Mouse (Mus musculus) lung, embryonic 14.5 days (tissue): Measurements from ENCODE around the gene Mrpl33. TPM values are rescaled to one million over a fixed set of nuclear protein-coding genes. Genes with fewer than 3 reads are reported as not detected.

Experiments used
- ATAC-seq: fragments of 200-750 bp; cut with Nextera tagmentation; 2 replicates; pipeline ENCODE4 v1.8.0; 2017; ENCODE audit warnings: mild to moderate bottlenecking, moderate TSS enrichment, moderate library complexity; ENCODE audit not compliant: insufficient read depth
- DNase-seq: peaks from one replicate; pipeline ENCODE4 v3.0.0-alpha.2; 2015
- H3K27ac ChIP-seq: fragments of 300-500 bp; sonication (generic); 2 replicates; pipeline ENCODE4 v1.5.1; 2014; ENCODE audit warnings: low read depth, mild to moderate bottlenecking, moderate library complexity
- H3K27me3 ChIP-seq: fragments of 300-500 bp; sonication (generic); 2 replicates; pipeline ENCODE4 v1.6.1; 2014; ENCODE audit warnings: low read length, control low read depth; ENCODE audit not compliant: insufficient read depth
- H3K36me3 ChIP-seq: fragments of 300-500 bp; sonication (generic); 2 replicates; pipeline ENCODE4 v1.6.1; 2014; ENCODE audit warnings: control low read depth; ENCODE audit not compliant: insufficient read depth
- H3K4me1 ChIP-seq: fragments of 300-500 bp; sonication (generic); 2 replicates; pipeline ENCODE4 v1.6.1; 2014; ENCODE audit warnings: antibody characterized with exemption, control low read depth; ENCODE audit not compliant: insufficient read depth
- H3K4me2 ChIP-seq: fragments of 300-500 bp; sonication (generic); 2 replicates; pipeline ENCODE4 v1.6.1; 2014; ENCODE audit warnings: mild to moderate bottlenecking
- H3K4me3 ChIP-seq: fragments of 300-500 bp; sonication (generic); 2 replicates; pipeline ENCODE4 v1.5.1; 2014; ENCODE audit warnings: low read depth, low read length
- H3K9ac ChIP-seq: fragments of 300-500 bp; sonication (generic); 2 replicates; pipeline ENCODE4 v1.6.1; 2014
- H3K9me3 ChIP-seq: fragments of 300-500 bp; sonication (generic); 2 replicates; pipeline ENCODE4 v1.6.1; 2016; ENCODE audit warnings: low read depth, low read length, control low read depth
- CTCF ChIP-seq: IDR thresholded peaks from 2 replicates; pipeline ENCODE4 v1.5.1; 2016; ENCODE audit warnings: antibody characterized with exemption, low read depth
- WGBS: fragments of 180-500 bp; shearing (Covaris S2); extraction: QIAGEN DNeasy Blood & Tissue Kit; methylation state at CpG from one replicate; pipeline ENCODE4 v1.1.7; 2014; 5-methylcytosine and 5-hydroxymethylcytosine counted together
- polyA plus RNA-seq: library from polyadenylated mRNA; unstranded; fragments of >200 nt; fragmentation: Nextera tagmentation; extraction: Ambion mirVana; gene quantifications from 2 replicates; pipeline ENCODE4 v1.2.1, GENCODE M21; 2014

The Mrpl33 gene
- polyA plus RNA-seq, 1 experiment from 2014 or later: 272 TPM

GRCm38 (mm10) chr5:31610376-31611086 lies 13.8 kb downstream of the Mrpl33 start:
- ATAC-seq (no peak), DNase-seq (no peak)
- 48% methylated on average over 13 of the region's 13 CpGs for WGBS
- Histone ChIP-seq H3K9me3 (no peaks in the 10 kb centered on the region), H3K4me1 (no peaks in the 10 kb centered on the region), H3K4me2 (no peak overlapping the region), H3K9ac (no peak overlapping the region), H3K27ac (no peak overlapping the region), H3K27me3 (no peaks in the 10 kb centered on the region), H3K4me3 (no peak overlapping the region), H3K36me3 (no peaks in the 10 kb centered on the region)
- TF ChIP-seq CTCF: no peak

GRCm38 (mm10) chr5:31611186-31611585 lies 14.5 kb downstream of the Mrpl33 start:
- Histone ChIP-seq H3K36me3 (peaks cover 4% of the 10 kb centered on the region), H3K27me3 (no peaks in the 10 kb centered on the region), H3K4me2 (no peak overlapping the region), H3K9ac (no peak overlapping the region), H3K4me3 (no peak overlapping the region), H3K27ac (no peak overlapping the region), H3K9me3 (no peaks in the 10 kb centered on the region), H3K4me1 (no peaks in the 10 kb centered on the region)
- DNase-seq (no peak), ATAC-seq (no peak)
- no peak for TF ChIP-seq CTCF
- WGBS: 100% methylated on average over 1 of the region's 1 CpGs

- H3K9ac ChIP-seq: peak overlapping the region; percentile 73
- H3K4me3 ChIP-seq: peak overlapping the region; percentile 68
- H3K27me3 ChIP-seq: no peaks in the 10 kb centered on the region
- H3K4me2 ChIP-seq: peak overlapping the region; percentile 61
- ATAC-seq (peak; percentile 96), DNase-seq (peak; percentile 94)
- no peaks in the 10 kb centered on the region for H3K9me3 ChIP-seq
- H3K27ac ChIP-seq: peak overlapping the region; percentile 88
- 0% methylated on average over 37 of the region's 37 CpGs for WGBS
- no peaks in the 10 kb centered on the region for H3K4me1 ChIP-seq
- peak; percentile 54 for TF ChIP-seq CTCF
- H3K36me3 ChIP-seq: peaks cover 24% of the 10 kb centered on the region
Measured at GRCm38 (mm10) chr5:31613852-31614286, 17.1 kb downstream of the Mrpl33 start.

- TF ChIP-seq CTCF: no peak
- H3K9me3 ChIP-seq: no peaks in the 10 kb centered on the region
- peak overlapping the region; percentile 73 for H3K9ac ChIP-seq
- ATAC-seq (no peak), DNase-seq (no peak)
- 39% methylated on average over 6 of the region's 6 CpGs for WGBS
- H3K27ac ChIP-seq: peak overlapping the region; percentile 88
- H3K36me3 ChIP-seq: peaks cover 31% of the 10 kb centered on the region
- H3K27me3 ChIP-seq: no peaks in the 10 kb centered on the region
- peak overlapping the region; percentile 68 for H3K4me3 ChIP-seq
- H3K4me2 ChIP-seq: peak overlapping the region; percentile 61
- no peaks in the 10 kb centered on the region for H3K4me1 ChIP-seq
Measured at GRCm38 (mm10) chr5:31614339-31615025, 17.7 kb downstream of the Mrpl33 start.

GRCm38 (mm10) chr5:31620326-31620725 lies 23.6 kb downstream of the Mrpl33 start:
- Histone ChIP-seq H3K36me3 (peaks cover 62% of the 10 kb centered on the region), H3K27ac (no peak overlapping the region), H3K4me2 (no peak overlapping the region), H3K4me3 (no peak overlapping the region), H3K9me3 (no peaks in the 10 kb centered on the region), H3K27me3 (no peaks in the 10 kb centered on the region), H3K4me1 (no peaks in the 10 kb centered on the region), H3K9ac (no peak overlapping the region)
- 93% methylated on average over 3 of the region's 3 CpGs for WGBS
- TF ChIP-seq CTCF: no peak
- ATAC-seq: no peak
- DNase-seq: no peak

GRCm38 (mm10) chr5:31627117-31627516 lies 30.4 kb downstream of the Mrpl33 start:
- no peak for TF ChIP-seq CTCF
- H3K36me3 ChIP-seq: peaks cover 15% of the 10 kb centered on the region; the same call in 1 of the 2 replicates
- H3K4me3 ChIP-seq: no peak overlapping the region
- H3K9ac ChIP-seq: no peak overlapping the region
- ATAC-seq (no peak), DNase-seq (no peak)
- no peaks in the 10 kb centered on the region for H3K27me3 ChIP-seq
- H3K9me3 ChIP-seq: no peaks in the 10 kb centered on the region
- H3K4me1 ChIP-seq: 0 out of 2 replicates have a peak, but pooled peaks cover 6% of the 10 kb centered on the region
- H3K27ac ChIP-seq: no peak overlapping the region
- 31% methylated on average over 3 of the region's 3 CpGs for WGBS
- H3K4me2 ChIP-seq: no peak overlapping the region
